Mouse (Mus musculus) spleen, adult 2 months (tissue): ENCODE results near the gene Dstn. TPM values are rescaled to one million over a fixed set of nuclear protein-coding genes. Genes with fewer than 3 reads are reported as not detected.
A peak's percentile ranks its signal among the peaks of the same experiment; 100 is the strongest.

Experiments used
- DNase-seq, 2 experiments: peaks; one replicate each; pipeline versions ENCODE4 v3.0.0 to v3.0.0-alpha.2; 2012 to 2021; ENCODE audit warnings: low spot score in 2 of 2, low read depth in 1 of 2
- H3K27ac ChIP-seq: fragments of 200-500 bp; 2 replicates; pipeline ENCODE4 v1.5.1; 2012; ENCODE audit warnings: low read length, inconsistent platforms; ENCODE audit not compliant: insufficient read depth
- H3K27me3 ChIP-seq: fragments of 200-500 bp; 2 replicates; pipeline ENCODE4 v1.6.1; 2012; ENCODE audit warnings: mild to moderate bottlenecking, moderate library complexity, low read length, inconsistent platforms; ENCODE audit not compliant: control insufficient read depth, insufficient read depth
- H3K36me3 ChIP-seq: fragments of 200-500 bp; 2 replicates; pipeline ENCODE4 v1.6.1; 2012; ENCODE audit warnings: mild to moderate bottlenecking, low read length, inconsistent platforms; ENCODE audit not compliant: control insufficient read depth, insufficient read depth
- H3K4me1 ChIP-seq: fragments of 200-500 bp; 2 replicates; pipeline ENCODE4 v1.6.1; 2011; ENCODE audit warnings: inconsistent platforms; ENCODE audit not compliant: control insufficient read depth, insufficient read depth, insufficient read length
- H3K4me3 ChIP-seq: fragments of 200-500 bp; 2 replicates; pipeline ENCODE4 v1.5.1; 2011; ENCODE audit warnings: mild to moderate bottlenecking, inconsistent platforms; ENCODE audit not compliant: insufficient read depth, insufficient read length; ENCODE audit errors: extremely low read depth
- CTCF ChIP-seq: fragments of 200-500 bp; IDR thresholded peaks from 2 replicates; pipeline ENCODE4 v1.5.1; 2011; ENCODE audit warnings: mild to moderate bottlenecking, inconsistent platforms; ENCODE audit not compliant: insufficient read depth, insufficient read length, insufficient replicate concordance; ENCODE audit errors: extremely low read depth
- POLR2A ChIP-seq: fragments of 200-500 bp; IDR thresholded peaks from 2 replicates; pipeline ENCODE4 v1.6.1; 2011; ENCODE audit warnings: low read depth, low read length, inconsistent platforms
- WGBS: fragments of 180-500 bp; shearing (Covaris S2); methylation state at CpG from one replicate; pipeline ENCODE4 v1.1.7; 2018; 5-methylcytosine and 5-hydroxymethylcytosine counted together
- polyA plus RNA-seq: library from polyadenylated mRNA; depleted of rRNA; stranded (reverse); fragments of >200 nt; gene quantifications from 2 replicates; pipeline ENCODE4 v1.2.3, GENCODE M21; 2012

The Dstn gene
- polyA plus RNA-seq, 1 experiment: 8.8 TPM

- WGBS: 32% methylated on average over 5 of the region's 5 CpGs
- Histone ChIP-seq H3K27ac (no peak overlapping the region), H3K27me3 (peaks cover 5% of the 10 kb centered on the region), H3K4me1 (peaks cover 3% of the 10 kb centered on the region; the same call in 1 of the 2 replicates), H3K36me3 (no peaks in the 10 kb centered on the region), H3K4me3 (peak overlapping the region; percentile 88)
- DNase-seq: no peak
- TF ChIP-seq POLR2A (no peak), CTCF (no peak)
Observed at GRCm38 (mm10) chr2:143916229-143916628, 1.1 kb downstream of the Dstn start.

- H3K4me1 ChIP-seq: peaks cover 3% of the 10 kb centered on the region; the same call in 1 of the 2 replicates
- DNase-seq: no peak
- no peak for TF ChIP-seq CTCF
- TF ChIP-seq POLR2A: no peak
- no peak overlapping the region for H3K4me3 ChIP-seq
- peaks cover 5% of the 10 kb centered on the region for H3K27me3 ChIP-seq
- H3K36me3 ChIP-seq: no peaks in the 10 kb centered on the region
- 78% methylated on average over 5 of the region's 5 CpGs for WGBS
- H3K27ac ChIP-seq: no peak overlapping the region
Observed at GRCm38 (mm10) chr2:143917622-143918021, 2.5 kb downstream of the Dstn start.

- DNase-seq: no peak
- H3K27me3 ChIP-seq: peaks cover 5% of the 10 kb centered on the region; the same call in 1 of the 2 replicates
- no peak overlapping the region for H3K4me3 ChIP-seq
- no peak overlapping the region for H3K27ac ChIP-seq
- WGBS: 88% methylated on average over 4 of the region's 4 CpGs
- no peak for TF ChIP-seq CTCF
- TF ChIP-seq POLR2A: no peak
- H3K4me1 ChIP-seq: peaks cover 3% of the 10 kb centered on the region; the same call in 1 of the 2 replicates
- no peaks in the 10 kb centered on the region for H3K36me3 ChIP-seq
Observed at GRCm38 (mm10) chr2:143918831-143919502, 3.8 kb downstream of the Dstn start.

- TF ChIP-seq POLR2A: no peak
- no peak for TF ChIP-seq CTCF
- Histone ChIP-seq H3K27ac (no peak overlapping the region), H3K4me3 (no peak overlapping the region), H3K36me3 (no peaks in the 10 kb centered on the region), H3K4me1 (no peaks in the 10 kb centered on the region; the same call in 1 of the 2 replicates), H3K27me3 (no peaks in the 10 kb centered on the region)
- WGBS: 70% methylated on average over 7 of the region's 7 CpGs
- no peak for DNase-seq
Observed at GRCm38 (mm10) chr2:143924085-143924484, 9.0 kb downstream of the Dstn start.

- Histone ChIP-seq H3K4me1 (no peaks in the 10 kb centered on the region; the same call in 1 of the 2 replicates), H3K36me3 (no peaks in the 10 kb centered on the region), H3K27me3 (no peaks in the 10 kb centered on the region), H3K27ac (no peak overlapping the region), H3K4me3 (no peak overlapping the region)
- TF ChIP-seq POLR2A (no peak), CTCF (no peak)
- no peak for DNase-seq
- WGBS: 91% methylated on average over 6 of the region's 6 CpGs
Observed at GRCm38 (mm10) chr2:143925826-143926225, 10.7 kb downstream of the Dstn start.

GRCm38 (mm10) chr2:143929607-143930311 is 14.6 kb downstream of the Dstn start:
- no peak overlapping the region for H3K4me3 ChIP-seq
- H3K27me3 ChIP-seq: no peaks in the 10 kb centered on the region
- TF ChIP-seq CTCF (no peak), POLR2A (no peak)
- WGBS: 86% methylated on average over 3 of the region's 3 CpGs
- no peak overlapping the region for H3K27ac ChIP-seq
- H3K4me1 ChIP-seq: no peaks in the 10 kb centered on the region; the same call in 1 of the 2 replicates
- no peak for DNase-seq
- H3K36me3 ChIP-seq: no peaks in the 10 kb centered on the region

GRCm38 (mm10) chr2:143932340-143932873 is 17.3 kb downstream of the Dstn start:
- WGBS: 90% methylated on average over 12 of the region's 12 CpGs
- H3K27me3 ChIP-seq: no peaks in the 10 kb centered on the region
- no peak for DNase-seq
- no peaks in the 10 kb centered on the region for H3K36me3 ChIP-seq
- no peak overlapping the region for H3K4me3 ChIP-seq
- TF ChIP-seq POLR2A: no peak
- no peak for TF ChIP-seq CTCF
- H3K4me1 ChIP-seq: no peaks in the 10 kb centered on the region; the same call in 1 of the 2 replicates
- H3K27ac ChIP-seq: no peak overlapping the region
